Mouse (Mus musculus): ENCODE data around the gene Tbcb.

DNA sequence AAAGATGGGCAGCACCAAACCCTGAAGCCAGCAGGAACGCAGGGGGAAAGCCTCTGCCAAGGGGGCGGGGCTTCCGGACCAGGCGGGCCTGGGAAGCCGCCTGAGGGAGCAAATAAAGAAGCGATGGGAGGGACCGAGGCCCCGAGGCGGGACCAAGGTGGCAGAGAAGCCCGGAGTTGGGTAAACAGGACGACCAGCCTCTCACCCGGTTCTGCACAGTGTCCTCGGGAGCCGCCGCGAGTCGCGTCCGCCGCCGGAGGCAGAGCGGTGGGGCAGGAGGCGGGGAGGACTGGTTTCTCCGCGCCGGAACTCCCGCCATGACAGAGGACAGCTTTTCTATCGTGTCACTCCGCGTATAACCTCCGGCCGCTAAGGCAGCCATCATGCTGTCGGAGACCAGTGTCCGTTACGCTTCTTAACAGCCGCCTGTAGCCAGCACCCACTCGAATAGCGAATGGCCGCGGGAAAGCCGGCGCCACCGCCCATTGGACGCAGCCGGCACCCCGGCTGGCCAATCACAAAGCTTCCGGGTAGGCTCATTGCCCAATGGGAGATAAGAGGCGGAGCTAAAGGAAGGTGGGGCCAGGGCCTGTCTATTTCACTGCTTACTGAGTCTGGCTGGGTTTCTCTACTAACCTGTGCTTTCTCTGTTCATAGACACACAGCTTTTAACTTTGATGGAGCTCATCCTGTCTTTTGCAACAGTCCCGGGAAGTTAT is 48.0 kb upstream of the Tbcb start, which contains the start of the genes Thap8 and Wdr62:
- TF ChIP-seq POLR2A (IDR thresholded peaks at IDR 0.05; ENCODE audit: low read depth, low read length): peak; percentile 39; the same call in 1 of the 2 replicates
- TF ChIP-seq CTCF (IDR thresholded peaks at IDR 0.05; ENCODE audit: borderline replicate concordance, insufficient read depth, low read length): no peak
